Mouse (Mus musculus): Measurements from ENCODE around the gene Fam83g. TPM values are rescaled to one million over a fixed set of nuclear protein-coding genes. Genes with fewer than 3 reads are reported as not detected.

The Fam83g gene
- total RNA-seq, 2 experiments from 2014 or later: 0.14 TPM; not detected in 1

- intact Hi-C loops (cut with DNase I): no loop called here
- DNase-seq (ENCODE audit: low spot score): no peak
Measured at GRCm38 (mm10) chr11:61650470-61651265, 33.2 kb upstream of the Fam83g start.

DNA sequence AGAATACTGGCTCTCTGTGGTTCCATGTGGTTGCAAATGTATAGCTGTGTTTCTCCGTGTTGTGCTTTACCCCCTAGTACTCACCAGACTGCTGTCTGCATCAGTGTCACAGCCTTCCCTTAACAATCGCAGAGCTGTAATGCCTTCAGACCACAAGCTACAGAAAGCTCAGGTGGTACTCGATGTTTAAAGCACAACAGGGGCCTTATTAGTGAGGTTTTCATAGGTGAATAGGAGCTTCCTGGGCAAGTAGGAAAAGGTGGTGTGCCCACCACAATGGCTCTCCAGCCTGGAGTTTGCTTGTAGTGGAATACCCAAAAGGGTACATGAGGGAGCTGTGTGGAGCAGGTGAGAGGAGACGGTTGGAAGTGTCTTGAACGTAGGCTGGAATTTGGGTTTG lies 31.7 kb upstream of the Fam83g start:
- intact Hi-C loops (cut with DNase I): no loop called here
- no peak for DNase-seq (ENCODE audit: low spot score)

- intact Hi-C loops (cut with DNase I): no loop called here
Measured at GRCm38 (mm10) chr11:61652686-61653447, 31.0 kb upstream of the Fam83g start, which contains the start of gene Grap. Gene Grap (plus strand): TSS chr11:61653265.

GRCm38 (mm10) chr11:61653568-61653967 lies 30.3 kb upstream of the Fam83g start:
- intact Hi-C loops (cut with DNase I): no loop called here
- DNase-seq (ENCODE audit: low spot score): no peak

More at GRCm38 (mm10) chr11:61652686-61653447, 31.0 kb upstream of the Fam83g start, which contains the start of gene Grap:
- peak; percentile 33 for DNase-seq (ENCODE audit: low spot score)

- DNase-seq (ENCODE audit: low spot score): no peak
- intact Hi-C loops (cut with DNase I): no loop called here
Measured at GRCm38 (mm10) chr11:61654786-61655311, 29.0 kb upstream of the Fam83g start.

DNA sequence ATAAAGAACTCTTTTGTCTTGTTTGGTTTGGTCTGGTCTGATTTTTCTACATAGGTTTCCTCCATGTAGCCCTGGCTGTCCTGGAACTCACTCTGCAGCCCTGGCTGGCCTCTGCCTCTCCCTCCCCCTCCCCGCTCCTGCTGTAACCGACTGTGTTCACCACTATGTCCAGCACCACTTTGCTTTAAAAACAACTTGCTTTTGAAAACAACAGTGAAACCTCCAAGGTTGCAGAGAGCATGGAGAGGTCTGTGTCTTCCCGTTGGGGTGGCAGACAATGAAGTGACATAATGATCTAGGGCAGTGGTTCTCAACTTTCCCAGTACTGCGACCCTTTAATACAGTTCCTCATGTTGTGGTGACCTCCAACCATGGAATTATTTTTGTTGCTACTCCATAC lies 28.2 kb upstream of the Fam83g start:
- intact Hi-C loops (cut with DNase I): no loop called here
- no peak for DNase-seq (ENCODE audit: low spot score)

- DNase-seq (ENCODE audit: low spot score): no peak
- intact Hi-C loops (cut with DNase I): no loop called here
Measured at GRCm38 (mm10) chr11:61656148-61656850, 27.6 kb upstream of the Fam83g start.

DNA sequence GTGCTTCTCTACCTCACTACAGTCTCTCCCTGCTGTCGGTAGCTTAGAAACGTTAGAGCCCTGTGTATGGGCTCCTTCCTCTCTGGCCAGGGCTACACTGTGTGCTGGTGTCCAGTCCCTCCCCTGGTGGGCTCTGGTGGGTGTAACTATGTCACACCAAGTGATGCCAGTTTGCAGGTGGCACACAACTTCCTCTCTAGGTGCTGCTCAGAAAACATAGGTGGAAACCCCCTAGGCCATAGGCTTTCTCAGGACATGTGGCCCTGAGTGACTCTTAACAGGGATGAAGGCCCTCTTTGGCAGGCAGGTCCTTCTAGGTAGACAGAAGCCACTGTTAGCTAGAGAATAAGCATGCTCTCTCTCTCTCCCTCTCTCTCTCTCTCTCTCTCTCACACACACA lies 26.5 kb upstream of the Fam83g start:
- no peak for DNase-seq (ENCODE audit: low spot score)
- intact Hi-C loops (cut with DNase I): no loop called here

GRCm38 (mm10) chr11:61658360-61658922 lies 25.4 kb upstream of the Fam83g start:
- intact Hi-C loops (cut with DNase I): no loop called here
- DNase-seq (ENCODE audit: low spot score): no peak

DNA sequence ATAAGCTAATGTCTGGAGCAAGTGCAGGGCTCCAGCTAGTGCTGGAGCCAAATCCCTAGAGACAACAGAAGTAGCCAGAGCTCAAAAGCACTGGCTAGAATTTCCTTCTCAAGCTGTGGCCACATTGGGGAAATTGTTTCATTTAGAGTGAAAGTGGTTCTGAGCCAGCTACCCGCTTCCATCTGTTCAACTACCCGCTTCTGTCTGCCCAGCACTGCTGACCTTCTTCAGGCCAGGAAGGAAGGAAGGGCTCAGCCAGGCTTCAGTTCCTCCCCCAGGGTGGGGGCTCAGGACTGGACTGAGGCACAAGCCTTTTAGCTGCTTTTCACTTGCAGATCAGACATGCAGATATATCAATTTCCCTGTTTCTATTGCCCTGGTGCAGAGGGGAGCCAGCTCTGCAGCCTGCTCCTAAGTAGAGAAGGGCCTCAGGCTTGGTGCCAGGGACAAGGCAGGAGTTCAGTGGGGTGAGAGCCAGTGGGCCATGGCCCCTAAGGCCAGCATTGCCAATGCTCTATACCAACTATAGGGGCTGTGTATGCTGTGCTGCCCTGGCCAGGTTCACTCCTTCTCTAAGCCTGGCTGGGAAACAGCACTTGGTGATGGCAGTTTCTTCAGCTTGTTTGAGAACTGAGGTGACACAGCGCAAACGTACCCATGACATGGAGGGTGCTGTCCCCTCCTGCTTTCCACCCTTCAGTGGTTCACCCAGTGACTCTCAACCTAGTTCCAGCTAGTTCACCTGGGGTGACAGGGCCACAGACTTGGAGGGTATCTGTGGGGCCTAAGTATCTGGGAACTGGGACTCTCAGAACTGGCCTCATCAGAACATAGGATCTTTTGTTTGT lies 24.7 kb upstream of the Fam83g start:
- intact Hi-C loops (cut with DNase I): no loop called here
- DNase-seq (ENCODE audit: low spot score): no peak

DNA sequence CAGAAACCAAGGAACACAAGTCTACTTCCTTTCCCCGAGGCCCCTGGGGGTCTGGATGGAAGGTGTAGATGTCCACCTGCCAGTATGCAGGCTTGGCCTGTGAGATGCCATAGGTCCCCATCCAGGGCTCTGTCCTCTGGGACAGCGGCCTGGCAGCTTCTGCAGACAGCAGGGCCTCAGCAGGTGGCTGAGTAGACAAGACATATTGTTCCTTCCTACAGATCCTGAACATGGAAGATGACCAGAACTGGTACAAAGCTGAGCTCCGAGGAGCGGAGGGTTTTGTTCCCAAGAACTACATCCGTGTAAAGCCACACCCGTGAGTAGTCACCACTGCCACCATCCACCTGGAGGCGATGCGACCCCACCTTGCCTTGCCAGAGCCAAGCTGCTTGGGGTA lies 23.9 kb upstream of the Fam83g start:
- intact Hi-C loops (cut with DNase I): no loop called here

GRCm38 (mm10) chr11:61660806-61661392 lies 23.0 kb upstream of the Fam83g start:
- intact Hi-C loops (cut with DNase I): no loop called here
- no peak for DNase-seq (ENCODE audit: low spot score)

More for the DNA sequence above, 23.9 kb upstream of the Fam83g start:
- DNase-seq (ENCODE audit: low spot score): no peak

DNA sequence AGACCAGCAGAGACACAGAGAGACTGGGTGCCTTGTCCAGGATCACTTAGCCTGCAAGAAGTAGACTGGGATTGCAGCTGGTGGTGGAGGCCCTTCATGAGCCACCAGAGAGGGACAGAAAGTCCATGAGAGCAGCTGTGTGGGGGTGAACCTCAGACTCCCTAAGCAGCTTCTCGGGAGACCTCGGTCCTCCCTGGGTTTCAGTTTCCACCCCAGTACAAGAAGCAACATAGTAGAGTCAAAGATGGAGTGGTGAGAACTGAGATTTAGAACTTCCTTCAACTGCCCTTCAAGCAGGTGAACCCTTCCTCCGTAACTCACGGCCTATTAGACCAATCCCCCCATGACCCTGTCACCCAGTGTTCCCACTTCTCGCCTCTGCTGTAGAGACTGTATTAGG lies 21.7 kb upstream of the Fam83g start:
- DNase-seq (ENCODE audit: low spot score): no peak
- intact Hi-C loops (cut with DNase I): no loop called here

GRCm38 (mm10) chr11:61665401-61665800 lies 18.5 kb upstream of the Fam83g start:
- DNase-seq (ENCODE audit: low spot score): no peak
- intact Hi-C loops (cut with DNase I): no loop called here

DNA sequence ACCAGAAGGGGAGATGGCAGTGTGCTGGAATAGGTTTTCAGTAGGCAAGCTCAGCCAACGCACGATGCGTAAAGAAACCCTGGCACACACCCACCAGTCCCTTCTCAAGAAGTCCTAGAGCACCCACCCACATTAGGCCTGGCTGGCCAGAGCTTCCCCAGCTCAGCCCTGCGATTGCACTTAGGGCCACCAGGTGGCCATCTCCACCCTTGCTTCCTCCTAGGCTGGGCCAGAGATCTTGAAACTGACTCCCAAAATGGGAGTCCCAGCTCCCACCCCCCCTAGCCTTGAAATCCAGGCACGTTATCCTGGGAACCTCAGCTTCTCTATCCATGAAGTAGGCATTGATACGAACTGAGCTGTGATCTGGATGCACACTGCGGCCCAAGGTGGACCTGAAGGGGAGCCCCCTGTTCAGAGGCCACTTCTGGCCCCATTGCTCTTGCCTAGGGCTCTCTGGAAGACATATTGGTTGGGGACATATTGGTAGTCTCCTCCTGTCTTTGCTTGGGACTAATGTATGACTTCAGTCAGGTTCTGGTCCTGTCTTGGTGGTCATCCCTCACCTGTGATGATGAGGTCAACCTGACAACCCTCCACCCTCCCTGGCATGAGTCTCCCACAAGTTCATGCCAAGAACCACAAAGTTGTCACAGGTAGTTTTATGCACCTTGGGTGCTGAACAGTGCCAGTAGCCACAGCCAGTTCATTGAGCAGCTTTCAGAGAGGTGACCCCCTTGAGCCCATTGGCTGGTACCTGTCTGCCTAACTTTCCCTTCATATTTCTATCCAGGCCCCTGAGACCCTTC lies 17.7 kb upstream of the Fam83g start:
- DNase-seq (ENCODE audit: low spot score): no peak
- intact Hi-C loops (cut with DNase I): loop anchor here (1.0 kb wide), 1 partner anchor 48 kb away; no protein-coding TSS in a partner anchor

GRCm38 (mm10) chr11:61667248-61667647 lies 16.6 kb upstream of the Fam83g start:
- no peak for DNase-seq (ENCODE audit: low spot score)
- intact Hi-C loops (cut with DNase I): no loop called here

- intact Hi-C loops (cut with DNase I): no loop called here
- no peak for DNase-seq (ENCODE audit: low spot score)
Measured at GRCm38 (mm10) chr11:61667782-61668181, 16.1 kb upstream of the Fam83g start.

Data from heart, postnatal 25 days (tissue).